8 mouse cellular contexts compared by ENCODE assay signal in genomic region chr2:22623111-22624070, GRCm38 (mm10). TPM values are rescaled to one million over a fixed set of nuclear protein-coding genes. Genes with fewer than 3 reads are reported as not detected.
DNase-seq lines count a peak whose midpoint lies in the region; ATAC-seq and TF ChIP-seq lines count a peak whose summit lies in the region.
"Had no signal": no experiment of that assay in that cellular context is flagged by ENCODE, and none has a peak within 500 bp of the region (broad histone marks: within the 10 kb centered on the region; RNA-seq: fewer than 3 reads in every experiment).

No protein-coding gene starts in this region.

- TF ChIP-seq POLR2A in olfactory bulb, adult 2 months (IDR thresholded peaks at IDR 0.05; ENCODE audit: insufficient read depth, low read depth, low read length) = no peak

- no peak for TF ChIP-seq CTCF in kidney, postnatal 0 days (IDR thresholded peaks at IDR 0.05; ENCODE audit: low read depth)
- TF ChIP-seq CTCF in olfactory bulb, adult 2 months (IDR thresholded peaks at IDR 0.05; ENCODE audit: insufficient read depth, low read depth, low read length) = no peak

- ATAC-seq in lung, embryonic 15.5 days (ENCODE audit: borderline replicate concordance, extremely low read depth, low FRiP score, low TSS enrichment) = no peak
- ATAC-seq in forebrain, embryonic 12.5 days (ENCODE audit: low FRiP score) = no peak
- ATAC-seq in kidney, postnatal 0 days (replicated peaks; ENCODE audit: low FRiP score, low read depth) = no peak
- ATAC-seq in megakaryocyte-erythroid progenitor cell, adult 5-6 weeks (replicated peaks; ENCODE audit: low FRiP score, low TSS enrichment, poor library complexity, severe bottlenecking) = no peak

- H3K27ac ChIP-seq in lung, embryonic 15.5 days = no peak overlapping the region
- peak overlapping the region; percentile 95 for H3K27ac ChIP-seq in forebrain, embryonic 12.5 days
- H3K27ac ChIP-seq in kidney, postnatal 0 days = no peak overlapping the region
- H3K27ac ChIP-seq in olfactory bulb, adult 2 months (ENCODE audit: insufficient read depth, low read depth, low read length) = peak overlapping the region; percentile 96

- H3K9ac ChIP-seq in lung, embryonic 15.5 days = no peak overlapping the region
- peak overlapping the region; percentile 71 for H3K9ac ChIP-seq in forebrain, embryonic 12.5 days
- H3K9ac ChIP-seq in kidney, postnatal 0 days (ENCODE audit: low read depth, low read length) = no peak overlapping the region

- peaks cover 19% of the 10 kb centered on the region; the same call in 1 of the 2 replicates for H3K4me1 ChIP-seq in lung, embryonic 15.5 days
- H3K4me1 ChIP-seq in forebrain, embryonic 12.5 days = peaks cover 46% of the 10 kb centered on the region
- peaks cover 5% of the 10 kb centered on the region; the same call in 1 of the 2 replicates for H3K4me1 ChIP-seq in kidney, postnatal 0 days (replicated peaks; ENCODE audit: insufficient read depth, low read length)
- H3K4me1 ChIP-seq in olfactory bulb, adult 2 months (ENCODE audit: control insufficient read depth, insufficient read depth, low read length) = peaks cover 17% of the 10 kb centered on the region

- H3K4me3 ChIP-seq in lung, embryonic 15.5 days = peak overlapping the region; percentile 28
- peak overlapping the region; percentile 53 for H3K4me3 ChIP-seq in forebrain, embryonic 12.5 days (replicated peaks)
- peak overlapping the region; percentile 28; the same call in 1 of the 2 replicates for H3K4me3 ChIP-seq in kidney, postnatal 0 days (replicated peaks; ENCODE audit: low read depth, low read length)
- H3K4me3 ChIP-seq in olfactory bulb, adult 2 months (ENCODE audit: insufficient read depth, low read depth, low read length) = peak overlapping the region; percentile 57

- no peak for DNase-seq in lung, postnatal 10 days
- no peak for DNase-seq in kidney, postnatal 0 days (ENCODE audit: low spot score)
- DNase-seq in layer of hippocampus, adult 9-10 months (ENCODE audit: low spot score) = no peak

- H3K27me3 ChIP-seq in lung, embryonic 15.5 days = peaks cover 93% of the 10 kb centered on the region
- H3K27me3 ChIP-seq in forebrain, embryonic 12.5 days = peaks cover 83% of the 10 kb centered on the region
- H3K27me3 ChIP-seq in kidney, postnatal 0 days (ENCODE audit: insufficient read depth, low read length) = peaks cover 83% of the 10 kb centered on the region

- peak overlapping the region; percentile 59 for H3K4me2 ChIP-seq in lung, embryonic 15.5 days
- H3K4me2 ChIP-seq in forebrain, embryonic 12.5 days = peak overlapping the region; percentile 79
- peak overlapping the region; percentile 58 for H3K4me2 ChIP-seq in kidney, postnatal 0 days (ENCODE audit: low read length)

- H3K9me3 ChIP-seq in lung, embryonic 15.5 days = no peaks in the 10 kb centered on the region
- H3K9me3 ChIP-seq in forebrain, embryonic 12.5 days = no peaks in the 10 kb centered on the region
- no peaks in the 10 kb centered on the region for H3K9me3 ChIP-seq in kidney, postnatal 0 days (replicated peaks; ENCODE audit: low read length)

- H3K36me3 ChIP-seq in lung, embryonic 15.5 days = no peaks in the 10 kb centered on the region
- H3K36me3 ChIP-seq in forebrain, embryonic 12.5 days (replicated peaks) = no peaks in the 10 kb centered on the region
- no peaks in the 10 kb centered on the region for H3K36me3 ChIP-seq in kidney, postnatal 0 days (ENCODE audit: insufficient read depth, low read length)

- 1% methylated on average over 57 of the region's 60 CpGs for WGBS in lung, embryonic 15.5 days
- under 1% methylated on average over 57 of the region's 60 CpGs for WGBS in forebrain, embryonic 12.5 days
- WGBS in kidney, postnatal 0 days = under 1% methylated on average over 60 of the region's 60 CpGs
- WGBS in olfactory bulb, adult 2 months = under 1% methylated on average over 60 of the region's 60 CpGs

RNA-seq across cellular contexts. Expression of gene Gad2, which starts 1.4 kb away (rescaled TPM):
- polyA plus RNA-seq in lung, embryonic 15.5 days (2015; fragmentation: Nextera tagmentation; extraction: Ambion mirVana) = 0.19 and 0.56 TPM in 2 replicates
- polyA plus RNA-seq in forebrain, embryonic 12.5 days (2016; fragmentation: Nextera tagmentation; extraction: Ambion mirVana) = 73.0 and 80.6 TPM in 2 replicates
- not detected in 2 replicates for polyA plus RNA-seq in kidney, postnatal 0 days (2015; fragmentation: Nextera tagmentation; extraction: Ambion mirVana)
- polyA plus RNA-seq in olfactory bulb, adult 2 months (2012; ENCODE audit: insufficient read depth, insufficient read length, low replicate concordance, missing spikeins) = 106 and 189 TPM in 2 replicates
- total RNA-seq in megakaryocyte-erythroid progenitor cell, adult 5-6 weeks (2014; fragmentation: Nextera tagmentation) = not detected in 2 replicates
- total RNA-seq in megakaryocyte-erythroid progenitor cell, adult 5-6 weeks (2017) = not detected in 2 replicates
- polyA plus RNA-seq: liver, embryonic 16.5 days had no signal

Comparison
In these comparisons a context has a peak if more than half of its experiments do, and no peak if none do; other contexts are left out.
1. H3K27ac ChIP-seq: peak in forebrain, embryonic 12.5 days (single experiment) and olfactory bulb, adult 2 months (single experiment); none in lung, embryonic 15.5 days (single experiment) and kidney, postnatal 0 days (single experiment).
2. RNA of gene Gad2, which starts 1.4 kb away (polyA plus RNA-seq): 106 to 189 TPM in olfactory bulb, adult 2 months and 73.0 to 80.6 TPM in forebrain, embryonic 12.5 days; 0.19 to 0.56 TPM in lung, embryonic 15.5 days and not detected in kidney, postnatal 0 days; every median in the first group is over 10 times any median in the second.
3. Peak in every context shown above with its lines, with median percentiles within 50 percentile points of each other: H3K4me2 ChIP-seq and H3K4me3 ChIP-seq.